Mouse (Mus musculus): Measurements from ENCODE around the gene Rcan3.

DNA sequence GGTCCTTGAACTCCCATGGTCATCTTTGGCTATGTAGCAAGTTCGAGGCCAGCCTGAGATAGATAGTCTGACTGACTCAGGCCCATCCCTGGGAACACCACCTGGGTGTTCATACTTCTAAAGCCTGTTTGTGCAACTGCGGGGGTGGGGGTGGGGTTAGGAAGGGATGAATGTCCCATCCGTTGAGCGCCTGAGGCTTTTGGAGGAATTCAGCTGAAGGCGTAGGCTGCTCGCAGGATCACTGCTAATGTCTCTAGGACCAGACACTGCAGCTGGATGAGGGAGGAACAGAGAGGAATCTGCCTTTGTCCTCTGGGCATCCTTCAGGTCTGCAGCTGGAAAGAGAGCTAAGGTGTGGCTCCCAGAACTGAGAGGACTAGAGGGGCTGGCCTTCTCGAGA lies 39.0 kb downstream of the Rcan3 start:
- TF ChIP-seq EP300 (IDR thresholded peaks at IDR 0.05; ENCODE audit: low read depth), result no peak
- TF ChIP-seq CTCF (IDR thresholded peaks at IDR 0.05; ENCODE audit: low read depth), result no peak
